In genomic region chr5:53479891-53480290, GRCm38 (mm10) we compare ENCODE assay signal across 18 mouse cellular contexts. TPM values are rescaled to one million over a fixed set of nuclear protein-coding genes. Genes with fewer than 3 reads are reported as not detected.
DNase-seq lines count a peak whose midpoint lies in the region; TF ChIP-seq lines count a peak whose summit lies in the region.
"Had no signal": no experiment of that assay in that cellular context is flagged by ENCODE, and none has a peak within 500 bp of the region (broad histone marks: within the 10 kb centered on the region; RNA-seq: fewer than 3 reads in every experiment).

No protein-coding gene starts in this region.

- dilution Hi-C loops in CH12.LX (cut with MboI; ENCODE audit: extremely low pct_ligation_motif_present, extremely low pct_unique_long_range_greater_than_20kb, low sequenced_read_pairs), result no loop called here

- in situ Hi-C loops in CH12.LX (cut with MboI; ENCODE audit: low pct_ligation_motif_present, low pct_unique_long_range_greater_than_20kb, low sequenced_read_pairs), result no loop called here

- TF ChIP-seq RAD21 in CH12.LX (IDR thresholded peaks at IDR 0.05; ENCODE audit: low read depth, low read length), result no peak

- no peak overlapping the region for H3K27ac ChIP-seq in CH12.LX (ENCODE audit: insufficient read depth, low read depth)
- H3K27ac ChIP-seq: embryonic facial prominence, embryonic 12.5 days; forebrain, embryonic 12.5 days; heart, embryonic 10.5 days; hindbrain, embryonic 13.5 days; hindbrain, postnatal 0 days had no signal

- H3K36me3 ChIP-seq in CH12.LX (replicated peaks in 1 of 2; ENCODE audit: control insufficient read depth in 1 of 2, insufficient read depth in 1 of 2, low read length in 1 of 2), result no peaks in the 10 kb centered on the region
- H3K36me3 ChIP-seq: embryonic facial prominence, embryonic 12.5 days; forebrain, embryonic 12.5 days; heart, embryonic 10.5 days; hindbrain, embryonic 13.5 days had no signal

- H3K79me2 ChIP-seq in CH12.LX (replicated peaks; ENCODE audit: control insufficient read depth, extremely low read depth, insufficient read depth, poor library complexity, severe bottlenecking), result no peaks in the 10 kb centered on the region

- peaks cover 9 to 10% of the 10 kb centered on the region in 2 experiments for H3K4me1 ChIP-seq in CH12.LX (ENCODE audit: control insufficient read depth in 1 of 2, insufficient read depth in 2 of 2)
- H3K4me1 ChIP-seq: embryonic facial prominence, embryonic 12.5 days; forebrain, embryonic 12.5 days; heart, embryonic 10.5 days; hindbrain, embryonic 13.5 days had no signal

- H3K4me2 ChIP-seq in CH12.LX (ENCODE audit: insufficient read depth, low read depth, poor library complexity, severe bottlenecking), result no peak overlapping the region
- H3K4me2 ChIP-seq: embryonic facial prominence, embryonic 12.5 days; forebrain, embryonic 12.5 days; hindbrain, embryonic 13.5 days had no signal

- TF ChIP-seq EP300 in CH12.LX (IDR thresholded peaks at IDR 0.05; ENCODE audit: low read length), result no peak

- no peak overlapping the region for H3K4me3 ChIP-seq in CH12.LX (replicated peaks in 1 of 3; ENCODE audit: low read depth in 2 of 3, low read length in 2 of 3, poor library complexity in 1 of 3)
- H3K4me3 ChIP-seq: embryonic facial prominence, embryonic 12.5 days; forebrain, embryonic 12.5 days; heart, embryonic 10.5 days; hindbrain, embryonic 13.5 days had no signal

- no peaks in the 10 kb centered on the region for H3K9me3 ChIP-seq in CH12.LX (replicated peaks; ENCODE audit: low read length)
- H3K9me3 ChIP-seq: embryonic facial prominence, embryonic 12.5 days; forebrain, embryonic 12.5 days; heart, embryonic 10.5 days; hindbrain, embryonic 13.5 days had no signal

- no peaks in the 10 kb centered on the region for H3K27me3 ChIP-seq in CH12.LX (replicated peaks)
- H3K27me3 ChIP-seq: embryonic facial prominence, embryonic 12.5 days; forebrain, embryonic 12.5 days; hindbrain, embryonic 13.5 days had no signal

- no peak for TF ChIP-seq CTCF in CH12.LX (conservative IDR thresholded peaks at IDR 0.05 in 1 of 2, IDR thresholded peaks at IDR 0.05 in 1 of 2; ENCODE audit: low read depth in 2 of 2, low read length in 2 of 2)

- H3K9ac ChIP-seq in CH12.LX (ENCODE audit: insufficient read depth, low read depth), result no peak overlapping the region
- H3K9ac ChIP-seq: embryonic facial prominence, embryonic 12.5 days; forebrain, embryonic 12.5 days; hindbrain, embryonic 13.5 days had no signal

- peak; percentile 27 for DNase-seq in adrenal gland, postnatal 14 days
- no peak for DNase-seq in adrenal gland, adult 8-10 months
- DNase-seq in 3T3-L1 (ENCODE audit: low read depth, low spot score) (peak; percentile 68), CH12.LX (ENCODE audit: extremely low read depth) (no peak)
- peak; percentile 22 for DNase-seq in brain, adult 2 months (ENCODE audit: low read depth, low spot score)
- no peak for DNase-seq in embryo, embryonic 11 days
- no peak for DNase-seq in kidney, postnatal 25 days
- DNase-seq: cerebellum, adult 2 months; cerebellum, postnatal 14 days; heart, adult 18-20 months; heart, postnatal 10 days; heart, postnatal 4 days; kidney, adult 11 months had no signal

- no peak for TF ChIP-seq POLR2A in CH12.LX (IDR thresholded peaks at IDR 0.05; ENCODE audit: low read depth, low read length)

TF ChIP-seq in CH12.LX, 34 proteins besides CTCF, POLR2A, EP300 and RAD21:
- TF ChIP-seq JUN (IDR thresholded peaks at IDR 0.05; ENCODE audit: insufficient read depth, low read depth, low read length), result no peak
- TF ChIP-seq IRF4 (IDR thresholded peaks at IDR 0.05; ENCODE audit: low read depth, low read length), result peak; percentile 29; the same call in 1 of the 2 replicates

RNA-seq across cellular contexts. Expression of gene Rbpj, which starts 13.9 kb away (rescaled TPM):
- 31.4 and 36.2 TPM in 2 replicates for total RNA-seq in adrenal gland, postnatal 14 days (2021)
- 10 to 100 TPM; 37.6 to 53.7 (median 46.0) TPM for total RNA-seq in adrenal gland, adult 8-10 months (2022)
- total RNA-seq in CH12.LX (2012; rRNA removed), result 34.4 and 40.5 TPM in 2 replicates
- total RNA-seq in CH12.LX (2014; rRNA removed), result 62.8 and 65.0 TPM in 2 replicates
- 58.3 and 61.3 TPM in 2 replicates for polyA plus RNA-seq in CH12.LX (2012; ENCODE audit: insufficient read length, low read depth)

Comparison
In these comparisons a context has a peak if more than half of its experiments do, and no peak if none do; other contexts are left out.
1. DNase-seq: peak in adrenal gland, postnatal 14 days (single experiment), 3T3-L1 (single experiment) and brain, adult 2 months (single experiment); none in adrenal gland, adult 8-10 months (single experiment), CH12.LX (single experiment), embryo, embryonic 11 days (single experiment) and kidney, postnatal 25 days (0 of 2).